Mouse (Mus musculus): Measurements from ENCODE around the gene Vangl1. TPM values are rescaled to one million over a fixed set of nuclear protein-coding genes. Genes with fewer than 3 reads are reported as not detected.

Gene Vangl1
- polyA plus RNA-seq, 1 experiment: 4.5 TPM

- no peak for TF ChIP-seq POLR2A (IDR thresholded peaks at IDR 0.05; ENCODE audit: extremely low read depth, insufficient read depth, low read length)
- TF ChIP-seq CTCF (IDR thresholded peaks at IDR 0.05; ENCODE audit: extremely low read depth, insufficient read depth, low read length): no peak
- Histone ChIP-seq H3K4me3 (ENCODE audit: insufficient read depth, low read length) (no peak overlapping the region), H3K4me1 (ENCODE audit: control insufficient read depth, insufficient read depth, low read length) (no peaks in the 10 kb centered on the region), H3K27ac (ENCODE audit: insufficient read depth, low read length) (no peak overlapping the region)
Measured at GRCm38 (mm10) chr3:102125546-102125945, 78.9 kb downstream of the Vangl1 start.

- Histone ChIP-seq H3K4me3 (ENCODE audit: insufficient read depth, low read length) (no peak overlapping the region), H3K4me1 (ENCODE audit: control insufficient read depth, insufficient read depth, low read length) (no peaks in the 10 kb centered on the region), H3K27ac (ENCODE audit: insufficient read depth, low read length) (no peak overlapping the region)
- no peak for TF ChIP-seq POLR2A (IDR thresholded peaks at IDR 0.05; ENCODE audit: extremely low read depth, insufficient read depth, low read length)
- no peak for TF ChIP-seq CTCF (IDR thresholded peaks at IDR 0.05; ENCODE audit: extremely low read depth, insufficient read depth, low read length)
Measured at GRCm38 (mm10) chr3:102123654-102124053, 80.8 kb downstream of the Vangl1 start.

- 0 out of 2 replicates have a peak, but pooled peaks have one; percentile 13 for TF ChIP-seq CTCF (IDR thresholded peaks at IDR 0.05; ENCODE audit: extremely low read depth, insufficient read depth, low read length)
- TF ChIP-seq POLR2A (IDR thresholded peaks at IDR 0.05; ENCODE audit: extremely low read depth, insufficient read depth, low read length): no peak
- Histone ChIP-seq H3K4me1 (ENCODE audit: control insufficient read depth, insufficient read depth, low read length) (no peaks in the 10 kb centered on the region), H3K27ac (ENCODE audit: insufficient read depth, low read length) (no peak overlapping the region), H3K4me3 (ENCODE audit: insufficient read depth, low read length) (no peak overlapping the region)
Measured at GRCm38 (mm10) chr3:102122046-102122445, 82.4 kb downstream of the Vangl1 start.

DNA sequence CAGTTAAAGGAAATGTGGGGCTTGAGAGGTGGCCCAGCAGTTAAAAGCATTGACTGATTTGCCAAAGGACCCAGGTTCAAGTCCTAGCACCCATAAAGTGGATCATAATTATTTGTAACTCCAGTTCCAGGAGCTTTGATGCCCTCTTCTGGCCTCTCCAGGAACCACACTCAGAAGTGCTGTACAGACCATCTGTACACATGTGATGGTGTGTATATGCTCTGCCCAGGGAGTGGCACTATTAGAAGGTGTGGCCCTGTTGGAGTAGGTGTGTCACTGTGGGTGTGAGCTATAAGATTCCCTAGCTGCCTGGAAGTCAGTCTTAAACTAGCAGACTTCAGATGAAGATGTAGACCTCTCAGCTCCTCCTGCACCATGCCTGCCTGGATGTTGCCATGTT lies 83.5 kb downstream of the Vangl1 start:
- Histone ChIP-seq H3K27ac (ENCODE audit: insufficient read depth, low read length) (no peak overlapping the region), H3K4me3 (ENCODE audit: insufficient read depth, low read length) (no peak overlapping the region), H3K4me1 (ENCODE audit: control insufficient read depth, insufficient read depth, low read length) (no peaks in the 10 kb centered on the region)
- TF ChIP-seq POLR2A (IDR thresholded peaks at IDR 0.05; ENCODE audit: extremely low read depth, insufficient read depth, low read length) (no peak), CTCF (IDR thresholded peaks at IDR 0.05; ENCODE audit: extremely low read depth, insufficient read depth, low read length) (no peak)

DNA sequence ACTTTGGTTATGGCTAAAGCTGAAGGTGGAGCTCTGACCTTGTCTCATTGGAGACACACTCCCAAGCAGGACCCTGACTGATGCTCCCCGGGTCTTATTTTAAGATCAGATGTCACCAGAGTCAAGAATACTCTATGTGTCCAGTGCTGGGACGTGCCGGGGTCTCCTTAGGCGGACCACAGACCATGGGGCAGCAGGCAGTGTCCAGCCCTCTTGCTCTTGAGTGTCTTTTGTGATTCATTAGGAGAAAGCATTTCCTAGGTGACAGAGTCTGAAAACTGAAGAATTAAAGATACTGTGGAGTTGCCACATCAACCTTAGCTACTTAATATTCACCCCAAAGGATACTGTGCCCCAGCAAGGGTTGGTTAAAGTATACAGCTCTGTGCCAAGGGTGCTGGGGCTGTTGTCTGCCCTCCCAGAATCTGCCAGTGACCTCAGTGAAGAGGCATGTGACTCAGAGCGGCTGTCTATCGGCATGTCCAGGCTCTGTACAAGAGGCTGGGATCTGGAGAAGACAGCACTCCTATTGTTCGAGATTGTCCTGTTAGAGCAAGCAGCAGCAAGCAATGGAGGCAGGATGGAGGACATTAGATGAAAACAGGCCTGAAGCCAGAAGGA lies 92.4 kb downstream of the Vangl1 start:
- TF ChIP-seq POLR2A (IDR thresholded peaks at IDR 0.05; ENCODE audit: extremely low read depth, insufficient read depth, low read length) (no peak), CTCF (IDR thresholded peaks at IDR 0.05; ENCODE audit: extremely low read depth, insufficient read depth, low read length) (no peak)
- Histone ChIP-seq H3K27ac (ENCODE audit: insufficient read depth, low read length) (no peak overlapping the region), H3K4me1 (ENCODE audit: control insufficient read depth, insufficient read depth, low read length) (no peaks in the 10 kb centered on the region), H3K4me3 (ENCODE audit: insufficient read depth, low read length) (no peak overlapping the region)

DNA sequence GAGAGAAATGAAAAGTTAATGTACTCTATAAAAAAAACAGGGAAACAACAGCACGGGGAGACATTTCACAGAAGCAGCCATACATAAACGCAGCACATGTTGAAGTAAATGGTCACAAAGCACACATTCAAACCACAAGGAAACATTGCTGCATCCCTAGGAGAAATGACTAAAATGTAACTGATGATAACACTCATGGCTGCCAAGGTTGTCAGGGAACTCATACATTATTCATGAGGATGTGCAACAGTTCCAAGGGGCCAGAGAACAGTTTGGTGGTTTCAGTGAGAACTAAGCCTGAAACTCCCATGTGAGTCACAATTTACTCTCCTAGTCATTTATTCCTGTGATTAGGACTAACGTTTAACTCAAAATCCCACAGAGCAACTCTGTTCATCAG lies 96.3 kb downstream of the Vangl1 start:
- Histone ChIP-seq H3K4me1 (ENCODE audit: control insufficient read depth, insufficient read depth, low read length) (no peaks in the 10 kb centered on the region), H3K4me3 (ENCODE audit: insufficient read depth, low read length) (no peak overlapping the region), H3K27ac (ENCODE audit: insufficient read depth, low read length) (no peak overlapping the region)
- TF ChIP-seq POLR2A (IDR thresholded peaks at IDR 0.05; ENCODE audit: extremely low read depth, insufficient read depth, low read length) (no peak), CTCF (IDR thresholded peaks at IDR 0.05; ENCODE audit: extremely low read depth, insufficient read depth, low read length) (no peak)

DNA sequence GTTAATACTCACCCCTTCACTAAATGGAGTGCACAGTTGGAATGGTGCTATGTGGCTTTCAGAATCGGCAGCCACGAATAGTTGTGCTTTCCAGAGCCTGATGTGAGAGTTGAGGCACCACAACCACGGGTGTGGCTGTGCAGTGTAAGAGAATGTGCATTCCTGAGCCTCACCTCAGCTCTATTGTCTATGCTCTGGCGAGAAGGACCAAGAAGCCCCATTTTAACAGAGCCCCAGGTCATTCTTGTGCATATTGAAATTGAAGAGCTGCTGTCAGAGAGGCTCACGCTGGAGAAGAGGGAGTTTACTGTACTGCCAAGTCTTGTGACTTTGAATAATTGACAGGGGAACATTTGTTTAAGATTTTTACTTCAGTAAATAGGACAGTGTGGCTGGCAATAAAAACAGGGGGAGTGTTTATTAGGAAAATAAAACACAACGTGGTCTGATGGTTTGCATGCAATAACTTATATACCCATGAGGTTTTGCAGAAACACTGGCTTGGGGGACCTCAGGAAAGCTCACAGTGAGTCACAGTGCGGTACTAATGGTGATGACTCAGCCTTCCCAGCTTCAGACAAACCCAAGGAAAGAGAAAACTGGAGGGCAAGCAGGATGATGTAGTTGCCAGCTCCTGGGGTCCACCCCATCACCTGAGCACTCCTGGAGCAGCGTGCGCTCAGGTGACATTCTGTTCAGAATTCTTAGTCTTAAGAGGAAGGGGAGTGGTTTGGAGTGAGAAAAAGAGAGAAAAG lies 100.5 kb downstream of the Vangl1 start:
- Histone ChIP-seq H3K4me1 (ENCODE audit: control insufficient read depth, insufficient read depth, low read length) (0 out of 2 replicates have a peak, but pooled peaks cover 2% of the 10 kb centered on the region), H3K4me3 (ENCODE audit: insufficient read depth, low read length) (no peak overlapping the region), H3K27ac (ENCODE audit: insufficient read depth, low read length) (no peak overlapping the region)
- TF ChIP-seq CTCF (IDR thresholded peaks at IDR 0.05; ENCODE audit: extremely low read depth, insufficient read depth, low read length): no peak
- no peak for TF ChIP-seq POLR2A (IDR thresholded peaks at IDR 0.05; ENCODE audit: extremely low read depth, insufficient read depth, low read length)

Other genes with a start within 250 kb of the Vangl1 start
- gene Nhlh2, start 194.6 kb downstream of the Vangl1 start, polyA plus RNA-seq (2012; rRNA removed): 0.02 and 0.13 TPM in 2 replicates
- 5.4 and 6.4 TPM in 2 replicates for gene Casq2, start 118.3 kb downstream of the Vangl1 start, polyA plus RNA-seq (2012; rRNA removed)